Mouse (Mus musculus): ENCODE measurements at regions not wholly inside any gene's neighbourhood (a gene's known extent, or its start where the extent isn't known, plus 50 kb on each side); places are given as distances from the start of the nearest gene placed in this dataset.

DNA sequence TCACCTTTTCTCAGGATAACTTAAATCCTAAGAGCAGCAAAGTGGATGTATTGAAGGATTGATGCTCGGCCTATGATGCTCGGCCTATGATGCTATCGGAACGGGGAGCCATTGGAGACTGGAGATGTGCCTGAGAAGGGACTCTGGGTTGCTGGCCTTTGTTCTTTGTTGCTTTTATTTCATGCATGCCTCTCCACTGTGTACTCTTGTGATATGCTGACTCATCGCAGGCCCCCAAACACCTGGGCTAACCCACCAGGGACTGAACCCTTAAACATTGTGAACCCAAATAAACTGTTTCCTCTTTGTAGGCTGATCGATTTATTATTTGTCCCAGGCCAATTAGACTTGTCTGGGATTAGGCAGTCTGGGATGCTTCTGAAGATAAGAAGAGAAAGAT is 61.9 kb downstream of the Pdcl3 start:
- intact Hi-C loops (cut with DNase I) = no loop called here
- DNase-seq (ENCODE audit: low spot score) = no peak

GRCm38 (mm10) chr1:39057304-39057703 is 71.9 kb downstream of the Pdcl3 start:
- DNase-seq (ENCODE audit: low spot score) = no peak
- intact Hi-C loops (cut with DNase I) = no loop called here

DNA sequence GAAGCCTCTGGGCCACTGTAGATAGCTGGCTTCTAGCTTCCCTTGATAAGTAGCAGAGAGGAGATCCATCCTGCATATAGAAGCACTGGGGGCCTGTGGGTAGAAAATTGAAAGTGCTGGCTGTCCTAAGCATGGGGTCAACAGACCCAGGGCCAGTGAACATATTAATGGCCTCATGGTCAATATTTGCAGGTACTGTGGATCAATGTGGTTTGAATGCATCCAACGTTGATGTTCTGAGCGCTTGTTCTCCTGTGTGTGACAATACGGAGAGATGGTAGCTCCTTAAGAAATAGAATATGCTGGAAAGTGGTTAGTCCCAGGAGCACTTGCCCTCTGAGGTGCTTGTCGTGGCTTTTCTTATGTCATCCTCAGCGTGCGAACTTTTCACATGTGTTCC is 77.1 kb downstream of the Pdcl3 start:
- DNase-seq (ENCODE audit: low spot score) = no peak
- intact Hi-C loops (cut with DNase I) = no loop called here

GRCm38 (mm10) chr1:39063666-39064385 is 78.4 kb downstream of the Pdcl3 start:
- no peak for DNase-seq (ENCODE audit: low spot score)
- intact Hi-C loops (cut with DNase I) = no loop called here

- intact Hi-C loops (cut with DNase I) = no loop called here
- DNase-seq (ENCODE audit: low spot score) = no peak
Measured at GRCm38 (mm10) chr1:39064781-39065180, 79.4 kb downstream of the Pdcl3 start.

GRCm38 (mm10) chr1:39067901-39068300 is 82.5 kb downstream of the Pdcl3 start:
- no peak for DNase-seq (ENCODE audit: low spot score)
- intact Hi-C loops (cut with DNase I) = no loop called here

DNA sequence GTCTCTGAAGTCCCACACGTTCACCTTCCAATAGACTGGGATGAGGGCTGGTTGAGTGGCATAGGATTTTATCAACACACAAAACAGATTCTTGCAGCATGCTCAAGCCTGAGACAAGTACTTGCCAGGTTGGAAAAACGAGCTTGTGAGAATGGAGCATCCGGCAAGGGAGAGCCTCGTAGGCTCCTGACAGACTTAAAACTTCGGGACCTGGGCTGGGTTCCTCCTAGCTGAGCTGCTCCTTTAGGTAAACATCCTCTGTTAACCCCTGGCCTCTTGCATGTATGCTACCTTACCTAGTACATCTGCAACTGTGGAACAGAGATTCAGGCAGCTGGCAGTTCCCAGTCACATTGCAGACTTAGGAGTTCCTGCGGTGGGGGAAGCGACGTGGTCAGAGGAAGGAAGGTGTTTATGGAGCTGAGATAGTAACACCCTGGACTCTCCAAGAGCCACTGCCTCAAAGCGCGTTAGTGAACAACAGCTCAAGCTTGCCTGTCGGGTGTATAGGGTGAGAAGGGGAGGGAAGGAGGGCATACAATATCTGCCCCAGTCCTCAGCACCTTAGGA is 83.8 kb downstream of the Pdcl3 start:
- intact Hi-C loops (cut with DNase I) = no loop called here
- no peak for DNase-seq (ENCODE audit: low spot score)

DNA sequence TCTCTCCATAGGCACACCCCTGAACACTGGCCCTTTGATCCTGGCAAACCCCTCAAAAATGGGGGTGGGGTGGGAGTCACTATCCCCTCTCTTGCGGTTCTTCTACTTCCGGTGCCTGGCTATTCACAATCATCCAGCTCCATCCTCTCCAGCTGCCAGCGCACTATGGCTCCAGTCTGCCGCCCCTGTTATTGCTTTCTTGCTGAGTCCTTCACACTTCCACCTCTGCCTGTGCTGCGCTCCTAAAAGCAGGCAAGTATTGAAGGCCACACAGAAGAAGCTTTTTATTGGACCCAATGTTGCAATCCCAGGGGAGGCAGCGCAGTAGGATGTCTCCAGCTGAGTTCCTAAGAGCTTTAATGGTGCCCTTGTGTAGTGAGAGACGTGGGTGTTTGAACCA is 84.3 kb downstream of the Pdcl3 start:
- intact Hi-C loops (cut with DNase I) = no loop called here
- DNase-seq (ENCODE audit: low spot score) = no peak

- intact Hi-C loops (cut with DNase I) = no loop called here
- no peak for DNase-seq (ENCODE audit: low spot score)
Measured at GRCm38 (mm10) chr1:39075966-39076365, 90.6 kb downstream of the Pdcl3 start.

GRCm38 (mm10) chr1:39078584-39079315 is 93.3 kb downstream of the Pdcl3 start:
- DNase-seq (ENCODE audit: low spot score) = peak; percentile 24
- intact Hi-C loops (cut with DNase I) = no loop called here

DNA sequence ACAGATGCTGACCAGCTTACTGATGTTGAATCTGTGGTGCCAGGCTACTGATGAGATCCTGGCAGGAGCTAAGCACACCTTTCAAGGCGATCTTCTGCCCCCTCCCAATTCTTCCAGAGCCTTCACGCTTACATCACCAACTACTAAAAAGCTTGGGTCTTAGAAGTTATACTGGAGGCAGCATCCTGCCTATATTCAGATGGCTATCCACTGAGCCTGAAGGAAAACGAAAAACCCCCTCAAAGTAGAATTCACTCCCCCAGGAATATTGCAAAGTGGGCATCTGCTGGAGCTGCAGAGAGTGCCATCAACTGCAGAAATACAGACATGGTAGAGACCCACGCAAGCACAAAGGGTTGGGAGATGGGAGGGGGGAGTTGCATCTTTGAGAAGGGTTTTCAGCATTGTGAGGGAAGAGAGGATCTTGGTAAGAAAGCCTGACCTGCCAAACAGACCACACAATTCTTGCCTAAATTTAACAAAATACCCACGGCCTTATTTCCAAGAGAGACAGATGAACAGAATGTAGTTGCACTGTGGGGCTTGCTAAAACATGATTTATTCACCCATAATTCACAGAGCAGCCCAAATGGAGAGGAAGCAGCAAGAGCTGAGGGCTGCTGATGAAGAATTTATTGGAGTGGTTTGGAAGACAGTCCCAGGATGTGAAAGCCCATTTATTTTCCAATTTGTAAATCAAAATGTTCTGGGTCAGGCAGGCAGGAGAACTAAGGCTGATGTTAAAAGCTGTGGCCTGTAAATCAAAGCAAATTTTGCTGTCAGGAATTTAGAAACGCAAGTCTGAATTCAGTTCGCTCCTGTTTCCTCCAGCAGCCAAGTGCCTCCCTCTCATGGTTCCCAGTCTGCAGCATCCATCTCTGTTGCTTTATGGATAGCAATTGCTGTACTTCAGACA is 98.8 kb downstream of the Pdcl3 start:
- intact Hi-C loops (cut with DNase I) = no loop called here
- no peak for DNase-seq (ENCODE audit: low spot score)

- intact Hi-C loops (cut with DNase I) = no loop called here
- peak; percentile 31 for DNase-seq (ENCODE audit: low spot score)
Measured at GRCm38 (mm10) chr1:39086273-39086672, 100.9 kb downstream of the Pdcl3 start.

DNA sequence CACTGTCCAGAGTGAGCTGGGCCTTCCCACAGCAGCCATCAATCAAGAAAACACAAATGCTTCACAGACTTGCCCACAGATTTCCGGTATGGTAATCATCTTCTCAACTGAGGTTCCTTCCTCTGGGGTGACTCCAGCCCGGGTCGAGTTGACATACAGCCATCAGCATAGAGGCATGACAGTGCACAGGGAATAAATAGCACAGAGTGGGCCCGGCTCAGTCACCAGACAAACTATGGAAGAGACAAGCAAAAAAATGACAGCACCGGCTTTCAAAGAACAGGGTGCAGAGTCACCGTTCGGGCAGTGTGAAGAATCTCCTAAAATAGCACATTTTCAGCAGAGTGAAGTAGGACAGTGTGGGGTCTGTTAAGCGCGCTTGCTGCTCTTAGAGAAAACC is 103.7 kb upstream of the Npas2 start:
- no peak for DNase-seq (ENCODE audit: low spot score)
- intact Hi-C loops (cut with DNase I) = no loop called here

- DNase-seq (ENCODE audit: low spot score) = no peak
- intact Hi-C loops (cut with DNase I) = no loop called here
Measured at GRCm38 (mm10) chr1:39091121-39091520, 102.4 kb upstream of the Npas2 start.

- intact Hi-C loops (cut with DNase I) = no loop called here
- no peak for DNase-seq (ENCODE audit: low spot score)
Measured at GRCm38 (mm10) chr1:39091638-39092037, 101.9 kb upstream of the Npas2 start.

DNA sequence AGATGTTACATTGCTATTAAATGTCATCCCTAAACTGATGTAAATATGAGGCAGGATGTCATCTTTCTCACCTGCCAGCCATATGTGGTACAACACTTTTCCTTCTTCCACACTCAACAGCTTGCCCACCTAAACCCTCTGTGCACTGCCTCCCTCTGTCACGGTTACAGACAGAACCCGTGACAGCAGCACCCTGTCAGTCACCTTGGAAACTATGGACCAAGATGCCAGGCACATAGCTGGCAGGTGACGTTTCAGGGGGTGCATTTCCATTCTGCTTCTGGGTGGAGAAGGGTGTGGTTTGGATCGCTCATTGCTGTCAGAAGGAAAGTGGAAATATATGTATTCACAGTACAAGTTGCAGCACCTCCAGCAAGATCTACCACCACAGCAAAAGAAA is 100.2 kb upstream of the Npas2 start:
- intact Hi-C loops (cut with DNase I) = no loop called here
- DNase-seq (ENCODE audit: low spot score) = no peak

DNA sequence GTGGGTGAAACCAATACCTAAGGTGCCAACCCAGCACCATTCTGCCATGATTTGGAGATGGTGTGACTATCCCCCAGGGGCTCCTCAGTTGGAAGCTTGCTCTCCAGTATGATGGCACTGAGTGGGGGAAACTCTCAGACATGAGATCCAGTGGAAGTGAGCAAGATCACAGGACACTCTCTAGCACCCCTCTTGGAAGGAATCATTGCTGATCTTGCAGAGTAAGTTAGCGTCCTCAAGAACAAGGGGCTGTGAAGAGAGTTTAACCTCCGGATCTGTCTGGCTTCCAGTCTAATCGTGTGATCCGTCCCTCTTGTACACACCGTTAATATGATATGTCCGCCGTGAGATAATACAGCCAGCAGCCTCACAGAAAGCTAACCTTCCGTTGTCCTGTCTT is 99.5 kb upstream of the Npas2 start:
- intact Hi-C loops (cut with DNase I) = no loop called here
- DNase-seq (ENCODE audit: low spot score) = no peak

DNA sequence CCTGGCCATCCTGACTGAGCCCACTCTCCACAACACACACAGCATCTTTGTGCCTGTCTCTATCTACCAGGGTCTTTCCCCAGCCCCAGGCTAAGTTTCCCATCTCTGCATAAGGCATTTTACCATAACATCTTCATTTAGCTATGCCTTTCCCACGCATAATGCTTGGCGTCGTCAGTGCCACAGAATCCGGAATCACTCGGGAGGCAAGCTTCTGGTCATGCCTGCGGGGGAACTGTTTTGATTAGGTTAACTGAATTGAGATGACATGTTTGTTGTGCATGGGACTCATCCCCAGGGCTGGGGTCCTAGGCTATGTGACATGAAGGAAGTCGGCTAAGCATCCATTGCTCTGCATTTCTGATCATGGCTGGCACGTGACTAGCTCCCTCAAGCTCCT is 97.6 kb upstream of the Npas2 start:
- DNase-seq (ENCODE audit: low spot score) = no peak
- intact Hi-C loops (cut with DNase I) = no loop called here

DNA sequence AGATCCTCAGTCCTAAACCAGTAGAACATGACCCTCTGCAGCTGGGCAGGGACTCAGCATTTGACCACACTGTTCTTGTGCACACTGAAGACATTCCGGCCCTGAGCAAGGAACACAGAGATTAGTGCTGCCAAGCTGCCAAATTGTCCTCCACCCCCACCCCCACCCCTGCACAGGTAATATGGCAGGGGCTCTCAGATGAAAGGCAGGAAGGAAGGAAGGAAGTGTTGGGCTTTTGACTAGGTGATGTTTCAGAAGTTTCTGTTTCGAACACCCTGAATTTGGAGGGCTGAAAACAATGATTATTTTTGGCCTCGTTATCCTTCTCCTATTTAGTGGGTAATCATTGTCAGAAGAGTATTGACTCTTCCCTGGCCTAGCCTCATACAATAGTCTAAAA is 96.8 kb upstream of the Npas2 start:
- DNase-seq (ENCODE audit: low spot score) = no peak
- intact Hi-C loops (cut with DNase I) = no loop called here

DNA sequence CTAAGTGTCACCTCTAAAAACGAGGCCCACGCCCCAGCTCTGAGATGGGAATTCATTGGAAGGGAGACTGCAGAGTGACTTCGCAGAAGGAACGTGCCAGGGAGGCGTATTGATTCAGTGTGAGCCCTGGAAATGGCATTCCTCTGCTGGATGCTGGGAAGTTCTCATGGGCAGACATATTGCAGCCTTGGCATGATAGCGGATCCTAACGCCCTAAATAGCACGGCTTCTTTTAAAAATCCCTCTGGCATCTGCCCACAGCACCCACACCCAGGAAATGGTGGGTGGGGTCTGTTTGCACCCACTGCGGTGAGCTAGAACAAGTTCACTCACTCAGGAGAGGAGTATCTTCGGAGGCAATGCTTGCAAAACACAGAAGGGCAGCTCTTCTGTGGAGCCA is 96.0 kb upstream of the Npas2 start:
- intact Hi-C loops (cut with DNase I) = no loop called here
- DNase-seq (ENCODE audit: low spot score) = no peak

All from heart, postnatal 25 days (tissue).